Mouse (Mus musculus): ENCODE measurements at regions not wholly inside any gene's neighbourhood (a gene's known extent, or its start where the extent isn't known, plus 50 kb on each side); places are given as distances from the start of the nearest gene placed in this dataset.

DNA sequence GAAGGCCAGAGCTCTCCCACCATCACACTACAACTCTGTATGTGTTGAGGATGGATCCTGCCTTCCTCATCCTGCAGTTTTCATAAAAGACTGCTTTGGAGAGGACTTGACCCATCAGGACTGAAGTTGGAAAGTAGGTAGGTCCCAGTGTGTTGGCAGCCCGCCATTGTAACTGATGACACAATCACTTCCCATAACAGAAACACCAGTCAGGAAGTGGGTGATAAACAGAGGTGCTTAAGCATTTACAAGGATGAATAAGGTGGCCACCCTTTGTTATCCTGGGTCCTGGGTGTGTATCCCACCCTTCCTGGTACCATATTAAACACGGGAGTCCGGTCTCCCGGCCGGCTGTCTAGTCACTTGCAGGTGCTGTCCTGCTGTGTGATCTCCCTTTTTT, 118.3 kb downstream of the Snx10 start:
- peak in 1 of 2 experiments; percentile 6 for DNase-seq

- DNase-seq, result no peak
These were observed 125.1 kb downstream of the Snx10 start for GRCm38 (mm10) chr6:51648813-51649212.

DNA sequence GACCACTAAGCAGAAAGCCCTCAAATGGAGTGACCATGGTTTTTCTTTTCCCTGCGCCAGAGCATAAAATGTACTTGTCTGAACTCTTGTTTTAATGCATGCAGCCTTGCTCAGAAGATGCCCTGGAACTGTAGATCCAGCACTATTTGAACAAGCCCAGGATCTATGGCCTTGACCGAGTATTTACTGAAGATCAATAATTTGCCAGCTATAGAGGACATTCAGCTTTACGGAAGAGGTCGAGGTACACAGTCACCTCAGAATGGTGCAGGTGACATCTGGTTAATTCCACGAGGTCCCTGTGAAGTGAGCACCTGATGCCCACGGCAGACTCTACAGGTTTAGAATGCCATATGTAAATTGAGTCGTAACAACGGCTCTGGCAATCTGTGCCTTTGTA, 130.1 kb downstream of the Snx10 start:
- no peak for DNase-seq

DNA sequence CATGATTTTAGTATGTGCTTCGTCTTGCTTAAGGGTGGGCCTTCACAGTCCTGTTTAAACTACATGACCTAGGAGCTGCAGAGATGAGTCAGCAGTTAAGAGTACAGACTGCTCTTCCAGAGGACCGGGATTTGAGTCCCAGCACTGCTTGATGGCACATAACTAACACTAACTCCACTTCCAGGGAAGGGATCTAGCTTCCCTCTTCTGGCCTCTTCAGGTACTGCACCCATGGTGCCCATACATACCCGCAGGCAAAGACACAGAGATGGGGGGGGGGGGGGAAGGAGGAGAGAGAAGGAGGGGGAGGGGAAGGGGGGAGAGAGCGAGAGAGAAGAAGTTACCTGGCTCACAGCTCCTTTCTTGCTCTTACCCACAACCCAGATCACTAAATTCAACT, 131.3 kb downstream of the Snx10 start:
- no peak for DNase-seq

DNA sequence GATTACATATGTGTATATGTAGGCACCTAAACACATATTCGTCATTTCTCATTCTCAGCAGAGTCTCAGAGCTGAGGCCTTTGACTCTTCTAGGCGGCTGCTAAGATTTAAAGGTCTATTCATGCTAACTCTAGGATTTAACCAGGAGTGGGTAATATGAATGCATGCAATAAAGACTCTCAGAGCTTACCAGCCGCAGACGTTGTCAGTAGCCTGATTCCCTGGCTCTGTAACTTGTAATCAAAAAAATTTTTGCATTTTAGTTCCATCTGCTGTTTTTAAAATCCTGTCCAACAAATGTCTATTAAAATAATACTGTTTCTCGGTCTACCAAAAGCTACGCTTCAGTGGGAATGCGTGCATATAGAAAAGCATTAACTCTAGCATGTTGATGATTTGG, 132.4 kb downstream of the Snx10 start:
- DNase-seq, result no peak

- DNase-seq, result no peak
These were observed 133.4 kb downstream of the Snx10 start for GRCm38 (mm10) chr6:51656883-51657640.

DNA sequence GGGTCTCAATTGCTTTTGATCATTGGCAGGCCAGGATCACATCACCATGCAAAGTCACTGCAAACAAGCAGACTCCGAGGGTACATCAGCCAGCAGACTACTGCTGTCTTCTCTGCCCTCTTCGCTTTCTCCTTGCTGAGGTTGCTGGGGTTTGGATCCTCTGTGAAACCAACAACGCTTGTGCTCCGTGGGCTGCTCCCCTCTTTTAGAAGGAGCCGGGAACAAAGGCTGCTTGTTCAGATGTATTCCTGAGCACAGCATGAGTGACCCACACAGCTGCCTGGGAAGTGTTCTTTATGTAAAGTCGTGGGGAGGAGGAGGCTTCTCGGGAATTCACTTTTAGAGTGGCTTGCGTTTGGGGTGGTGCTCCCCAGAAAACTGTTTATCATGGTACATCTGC, 134.7 kb downstream of the Snx10 start:
- no peak for DNase-seq

DNA sequence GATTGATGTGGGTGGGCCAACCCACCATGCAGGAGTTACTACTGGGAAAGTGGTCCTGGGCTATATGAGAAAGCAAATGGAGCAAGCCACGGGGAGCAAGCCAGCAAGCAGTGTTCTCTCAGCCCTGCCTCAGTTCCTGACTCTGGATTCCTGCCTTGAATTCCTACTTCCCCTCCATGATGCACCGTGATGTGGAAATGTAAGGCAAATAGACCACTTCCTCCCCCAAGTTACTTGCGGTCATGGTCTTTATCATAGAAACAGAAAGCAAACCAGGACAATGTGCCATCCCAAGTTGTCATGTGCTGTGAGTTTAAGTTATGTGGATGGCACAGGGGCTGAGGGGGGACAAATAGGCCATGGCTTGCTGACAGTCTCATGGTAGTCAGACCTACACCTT, 139.5 kb downstream of the Snx10 start:
- no peak for DNase-seq

DNA sequence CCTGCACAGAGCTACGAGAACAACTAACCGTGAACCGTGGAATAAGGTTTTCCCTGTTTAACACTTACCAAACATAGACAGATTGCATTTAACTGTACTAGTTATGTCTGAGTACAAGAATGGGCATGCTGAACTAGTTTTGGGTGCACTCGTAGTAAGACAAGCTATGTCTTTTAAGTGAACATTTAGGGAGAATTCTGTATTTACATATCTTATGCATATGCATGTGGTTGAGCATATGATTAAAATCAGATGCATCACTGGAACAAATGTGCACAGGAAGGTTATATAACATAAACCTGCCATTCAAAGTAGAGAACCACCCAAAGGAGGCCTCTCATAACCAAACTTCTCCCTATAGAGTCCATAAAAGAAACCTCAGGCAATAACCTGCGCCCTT, 140.3 kb downstream of the Snx10 start:
- DNase-seq, result no peak

DNA sequence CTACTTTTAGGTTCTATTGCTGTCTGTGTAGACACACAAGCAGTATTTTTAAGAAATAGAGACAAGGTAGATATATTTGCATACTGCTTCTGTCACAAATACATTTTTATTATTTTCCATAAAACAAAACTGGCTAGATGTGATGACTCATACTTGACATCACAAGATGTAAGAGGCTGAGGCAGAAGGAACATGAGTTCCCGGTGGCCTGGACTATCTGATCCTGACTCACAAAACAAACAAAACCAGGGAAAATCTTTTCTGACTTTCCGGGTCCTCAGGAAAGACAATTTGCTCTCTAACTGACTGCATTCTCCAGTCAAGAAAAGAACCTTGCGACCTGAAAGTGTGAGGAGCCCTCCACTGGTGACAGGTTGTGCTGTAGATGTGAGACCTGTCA, 143.3 kb downstream of the Snx10 start:
- no peak for DNase-seq

DNA sequence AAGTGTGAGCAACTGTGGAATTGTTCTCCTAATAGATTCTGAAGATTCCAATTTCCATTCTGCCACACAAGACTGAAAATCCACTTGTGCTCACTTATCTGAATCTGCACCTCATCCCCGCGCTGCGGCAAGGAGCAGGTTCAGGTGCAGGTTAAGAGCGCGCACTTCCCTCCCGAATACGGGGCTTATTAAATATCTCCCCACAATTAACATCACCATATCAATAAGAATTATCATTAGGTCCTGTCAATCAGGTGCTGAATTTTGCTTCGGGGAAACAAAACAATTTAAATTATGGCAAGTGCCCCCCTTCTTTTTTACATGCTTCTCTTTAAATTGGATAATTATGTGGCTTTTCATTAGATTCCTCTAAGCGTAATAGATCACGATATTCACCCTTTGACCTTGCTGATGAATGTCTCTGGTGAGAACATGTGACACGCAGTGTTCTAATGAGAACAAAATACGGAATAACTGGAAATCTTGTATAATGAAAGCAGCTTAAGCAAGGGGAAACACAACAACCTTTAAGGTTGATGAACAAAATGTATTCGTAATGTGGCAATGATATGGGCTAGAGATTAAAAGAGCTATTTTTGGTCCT, 151.7 kb downstream of the Snx10 start:
- no peak for DNase-seq

- DNase-seq, result no peak
These were observed 153.7 kb downstream of the Snx10 start for GRCm38 (mm10) chr6:51677162-51677996.

GRCm38 (mm10) chr6:51678743-51679142, 155.0 kb downstream of the Snx10 start:
- no peak for DNase-seq

DNA sequence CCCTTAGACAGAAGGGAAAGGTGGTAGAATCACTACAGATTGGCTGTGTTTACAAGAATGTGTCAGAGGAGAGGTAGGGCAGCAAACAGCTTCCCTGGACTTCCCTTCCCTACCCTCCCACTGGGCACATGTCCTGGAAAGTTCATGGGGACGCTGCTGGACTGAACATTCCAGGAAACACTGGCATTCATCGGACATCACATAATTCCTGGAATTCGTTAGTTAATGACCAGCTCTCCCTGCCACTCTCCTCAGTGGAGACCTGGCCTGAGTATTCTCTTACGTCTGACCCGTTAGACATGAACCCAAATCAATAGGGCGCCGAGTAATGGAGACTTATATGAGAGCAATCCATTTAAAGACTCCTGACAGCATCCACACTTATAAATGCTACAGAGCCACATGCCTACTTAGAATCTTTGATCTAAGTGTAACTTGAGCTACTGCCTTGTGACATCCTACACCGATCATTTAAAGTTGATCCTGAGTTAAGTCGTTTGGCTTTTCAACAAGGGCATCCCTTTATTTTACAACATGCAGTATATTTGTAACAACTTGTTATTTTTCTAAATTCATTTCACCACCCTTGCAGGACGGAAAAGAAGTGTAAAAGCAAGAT, 156.6 kb downstream of the Snx10 start:
- peak; percentile 61 to 68 for DNase-seq

GRCm38 (mm10) chr6:51683131-51683530, 159.4 kb downstream of the Snx10 start:
- no peak for DNase-seq

- DNase-seq, result no peak
These were observed 162.1 kb downstream of the Snx10 start for GRCm38 (mm10) chr6:51685651-51686287.

DNA sequence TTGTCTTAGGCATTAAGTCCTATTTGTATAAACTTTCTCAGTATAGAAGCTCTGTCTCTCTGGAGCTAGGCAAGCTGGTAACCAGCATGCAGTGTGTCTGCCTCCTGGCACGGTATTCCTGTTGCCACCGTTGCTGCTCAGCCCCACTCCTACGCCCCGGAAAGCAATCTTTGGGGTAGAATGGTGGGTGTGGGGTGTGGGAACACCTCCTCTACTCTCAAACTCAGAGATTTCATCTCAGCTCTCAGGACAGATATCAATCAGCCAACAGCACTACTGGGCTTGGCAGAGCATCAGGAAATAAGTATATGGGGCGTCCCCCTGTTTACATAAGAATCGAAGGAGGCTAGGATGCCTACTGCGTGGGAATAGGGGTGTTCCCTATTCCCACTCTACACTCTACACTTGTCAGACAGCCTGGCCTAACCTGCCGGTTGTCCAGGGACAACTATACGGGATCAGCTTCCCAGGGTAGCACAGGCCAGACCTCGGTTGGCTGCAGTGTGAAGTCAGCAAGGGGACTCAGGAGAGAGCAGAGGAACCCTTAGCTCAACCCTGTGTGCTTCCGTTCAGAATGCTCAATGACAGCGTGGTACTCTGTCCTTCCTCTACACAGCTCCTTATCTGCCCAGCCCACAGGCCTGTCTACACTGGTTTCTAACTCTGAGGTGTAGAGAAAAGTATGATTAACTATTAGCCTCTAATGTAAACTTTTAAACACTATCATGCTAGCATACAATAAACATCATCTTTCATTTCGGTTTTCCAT, 167.3 kb downstream of the Snx10 start:
- DNase-seq, result no peak

DNA sequence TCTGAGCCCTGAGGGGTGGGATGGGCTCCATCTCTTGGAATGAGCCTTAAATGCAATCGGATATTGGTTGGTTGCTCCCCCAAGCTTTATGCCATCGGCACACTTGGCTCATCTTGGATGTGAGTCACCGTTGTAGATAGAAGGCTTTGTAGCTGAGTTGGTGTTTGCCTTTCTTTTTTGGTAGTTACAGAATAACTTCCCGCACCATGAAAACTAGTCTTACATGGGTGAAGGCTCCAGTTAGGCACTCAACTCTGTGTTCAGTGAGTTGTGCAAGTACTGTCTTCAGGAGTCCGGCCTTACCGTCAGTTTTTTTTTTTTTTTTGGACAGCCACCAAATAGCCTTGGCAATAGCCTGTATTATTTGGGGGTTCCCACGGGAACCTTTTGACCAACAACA, 170.3 kb downstream of the Snx10 start:
- no peak for DNase-seq

- no peak for DNase-seq
These were observed 172.7 kb downstream of the Snx10 start for GRCm38 (mm10) chr6:51696396-51696795.

GRCm38 (mm10) chr6:51697754-51698153, 174.1 kb downstream of the Snx10 start:
- no peak for DNase-seq

- DNase-seq, result peak in 1 of 2 experiments; percentile 36
These were observed 174.5 kb downstream of the Snx10 start for GRCm38 (mm10) chr6:51698244-51698643.

Measured in kidney, adult 8-10 months (tissue).